Mouse (Mus musculus): Measurements from ENCODE around the gene Gm42715. TPM values are rescaled to one million over a fixed set of nuclear protein-coding genes. Genes with fewer than 3 reads are reported as not detected.
"Not testable (repeated sequence)": the region's sequence is repeated elsewhere in the genome, so short reads cannot be mapped to it uniquely, and the experiment has no call there.

Gene Gm42715
- total RNA-seq, 2 experiments from 2014 or later = 6.0 to 9.2 TPM

DNA sequence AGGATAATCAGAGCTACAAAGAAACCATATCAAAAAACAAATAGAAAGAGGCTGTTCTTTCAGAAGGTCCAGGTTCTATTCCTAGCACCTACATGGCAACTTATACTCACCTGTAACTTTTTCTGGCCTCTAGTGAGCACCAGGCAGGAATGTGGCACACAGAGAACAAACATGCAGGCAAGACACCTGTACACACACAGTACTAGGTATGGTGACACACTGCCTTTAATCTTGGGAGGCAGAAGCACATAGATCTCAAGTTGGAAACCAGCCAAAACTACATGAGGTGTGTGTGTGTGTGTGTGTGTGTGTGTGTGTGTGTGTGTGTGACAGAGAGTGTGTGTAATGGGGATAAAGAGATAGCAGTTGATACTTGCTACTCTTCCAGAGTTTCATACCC lies 24.7 kb upstream of the Gm42715 start:
- no peak for DNase-seq (ENCODE audit: extremely low spot score in 1 of 2, low spot score in 1 of 2)

- no peak for DNase-seq (ENCODE audit: extremely low spot score in 1 of 2, low spot score in 1 of 2)
Observed at GRCm38 (mm10) chr7:127497382-127497781, 22.0 kb upstream of the Gm42715 start.

- peak in 1 of 2 experiments; percentile 31 for DNase-seq (ENCODE audit: extremely low spot score in 1 of 2, low spot score in 1 of 2)
Observed at GRCm38 (mm10) chr7:127498407-127498806, 21.0 kb upstream of the Gm42715 start.

DNA sequence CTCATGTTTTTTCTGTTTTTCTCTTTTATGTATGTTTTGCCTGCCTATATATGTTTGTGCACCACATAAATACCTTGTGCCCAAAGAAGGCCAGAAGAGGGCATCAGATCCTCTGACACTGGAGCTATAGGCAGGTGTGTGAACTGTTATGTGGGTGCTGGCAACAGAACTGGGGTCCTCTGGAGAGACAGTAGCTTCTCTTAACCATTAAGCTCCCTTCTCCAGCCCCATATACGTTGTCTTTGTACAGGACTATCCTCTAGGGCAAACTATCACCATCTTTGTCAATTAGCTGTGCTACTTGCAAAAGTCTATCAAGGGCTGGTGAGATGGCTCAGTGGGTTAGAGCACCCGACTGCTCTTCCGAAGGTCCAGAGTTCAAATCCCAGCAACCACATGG lies 11.1 kb upstream of the Gm42715 start:
- no peak for DNase-seq (ENCODE audit: extremely low spot score in 1 of 2, low spot score in 1 of 2)

- DNase-seq (ENCODE audit: extremely low spot score in 1 of 2, low spot score in 1 of 2) = not testable (repeated sequence)
Observed at GRCm38 (mm10) chr7:127509830-127510229, 9.6 kb upstream of the Gm42715 start.

- no peak for DNase-seq (ENCODE audit: extremely low spot score in 1 of 2, low spot score in 1 of 2)
Observed at GRCm38 (mm10) chr7:127511241-127511640, 8.1 kb upstream of the Gm42715 start.

DNA sequence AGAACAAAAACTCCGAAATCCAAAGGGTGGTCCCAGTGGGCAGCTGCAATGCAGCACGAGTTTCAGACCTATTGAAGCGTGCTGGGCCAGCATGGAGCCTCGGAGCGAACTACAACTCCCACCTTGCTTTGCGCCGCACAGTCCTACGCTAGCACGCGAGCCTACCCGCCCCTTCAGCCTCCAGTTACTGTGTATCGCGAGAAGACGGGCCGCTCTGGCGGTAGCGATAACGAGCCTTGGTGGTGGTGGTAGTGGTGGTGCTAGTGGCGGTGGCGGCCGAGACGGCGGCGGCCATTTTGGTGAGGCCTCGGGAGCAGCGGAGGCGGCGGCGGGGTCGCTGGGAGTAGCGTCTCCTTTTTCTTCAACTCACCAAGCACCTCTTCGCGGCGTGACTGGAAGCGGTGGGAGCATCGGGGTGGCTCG lies 7.6 kb upstream of the Gm42715 start, which contains the start of gene Srcap:
Gene Srcap (plus strand): TSS at position 176 of the 423 bp plus-strand sequence.
- DNase-seq (ENCODE audit: extremely low spot score in 1 of 2, low spot score in 1 of 2) = peak; percentile 87 to 90

- DNase-seq (ENCODE audit: extremely low spot score in 1 of 2, low spot score in 1 of 2) = peak; percentile 75 to 76
Observed at GRCm38 (mm10) chr7:127512231-127513015, 7.0 kb upstream of the Gm42715 start.

DNA sequence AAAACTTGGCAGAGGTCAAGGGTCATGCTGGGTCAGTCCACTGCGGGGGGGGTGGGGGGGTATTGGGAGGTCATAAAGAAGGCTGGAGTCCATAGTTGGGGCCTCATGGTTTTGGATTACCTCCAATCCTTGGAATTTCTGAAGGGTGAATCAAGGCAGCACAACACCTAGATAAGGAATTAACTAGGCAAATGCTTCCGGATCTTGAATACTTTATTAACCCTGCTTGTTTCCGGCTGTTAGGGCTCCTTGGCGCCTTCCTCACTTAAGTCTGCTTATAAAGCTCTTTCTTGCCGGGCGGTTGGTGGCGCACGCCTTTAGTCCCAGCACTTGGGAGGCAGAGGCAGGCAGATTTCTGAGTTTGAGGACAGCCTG lies 6.4 kb upstream of the Gm42715 start:
- no peak for DNase-seq (ENCODE audit: extremely low spot score in 1 of 2, low spot score in 1 of 2)

- no peak for DNase-seq (ENCODE audit: extremely low spot score in 1 of 2, low spot score in 1 of 2)
Observed at GRCm38 (mm10) chr7:127513781-127514180, 5.6 kb upstream of the Gm42715 start.

DNA sequence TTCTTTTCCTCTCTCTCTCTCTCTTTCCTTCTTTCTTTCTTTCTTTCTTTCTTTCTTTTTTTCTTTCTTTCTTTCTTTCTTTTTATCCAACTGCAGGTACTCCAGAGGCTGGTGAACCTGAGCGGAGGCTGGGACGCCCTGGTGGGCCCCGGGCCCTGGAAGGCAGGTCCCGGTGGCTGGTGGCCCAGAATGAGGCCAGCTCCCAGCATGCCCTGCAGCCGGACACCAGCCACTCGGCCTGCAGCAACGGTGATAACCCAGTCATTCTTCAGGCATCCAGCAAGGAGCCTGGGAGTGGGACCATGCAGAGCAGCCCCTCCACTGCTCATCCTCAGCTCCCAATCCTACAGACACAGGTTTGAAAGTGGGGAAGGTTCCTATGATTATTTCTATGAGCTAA lies 3.5 kb upstream of the Gm42715 start:
- DNase-seq (ENCODE audit: extremely low spot score in 1 of 2, low spot score in 1 of 2) = no peak

GRCm38 (mm10) chr7:127516344-127516743 lies 3.0 kb upstream of the Gm42715 start:
- no peak for DNase-seq (ENCODE audit: extremely low spot score in 1 of 2, low spot score in 1 of 2)

DNA sequence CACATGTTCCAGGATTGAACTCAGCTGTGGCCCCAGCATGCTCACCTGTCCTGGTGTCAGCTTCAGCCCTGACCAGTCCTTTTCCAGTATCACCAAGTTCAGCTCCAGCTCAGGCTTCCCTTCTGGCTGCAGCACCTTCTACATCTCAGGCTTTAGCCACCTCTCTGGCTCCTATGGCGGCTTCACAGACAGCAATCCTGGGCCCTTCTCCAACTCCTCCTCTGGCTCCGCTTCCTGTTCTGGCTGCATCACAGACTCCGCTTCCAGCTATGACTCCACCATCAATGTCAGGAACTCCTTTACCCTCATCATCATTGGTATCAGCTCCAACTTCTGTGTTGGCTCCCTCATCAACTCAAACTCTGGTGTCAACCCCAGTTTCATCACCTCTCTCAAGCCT lies 22.3 kb downstream of the Gm42715 start:
- no peak for DNase-seq (ENCODE audit: extremely low spot score in 1 of 2, low spot score in 1 of 2)

DNA sequence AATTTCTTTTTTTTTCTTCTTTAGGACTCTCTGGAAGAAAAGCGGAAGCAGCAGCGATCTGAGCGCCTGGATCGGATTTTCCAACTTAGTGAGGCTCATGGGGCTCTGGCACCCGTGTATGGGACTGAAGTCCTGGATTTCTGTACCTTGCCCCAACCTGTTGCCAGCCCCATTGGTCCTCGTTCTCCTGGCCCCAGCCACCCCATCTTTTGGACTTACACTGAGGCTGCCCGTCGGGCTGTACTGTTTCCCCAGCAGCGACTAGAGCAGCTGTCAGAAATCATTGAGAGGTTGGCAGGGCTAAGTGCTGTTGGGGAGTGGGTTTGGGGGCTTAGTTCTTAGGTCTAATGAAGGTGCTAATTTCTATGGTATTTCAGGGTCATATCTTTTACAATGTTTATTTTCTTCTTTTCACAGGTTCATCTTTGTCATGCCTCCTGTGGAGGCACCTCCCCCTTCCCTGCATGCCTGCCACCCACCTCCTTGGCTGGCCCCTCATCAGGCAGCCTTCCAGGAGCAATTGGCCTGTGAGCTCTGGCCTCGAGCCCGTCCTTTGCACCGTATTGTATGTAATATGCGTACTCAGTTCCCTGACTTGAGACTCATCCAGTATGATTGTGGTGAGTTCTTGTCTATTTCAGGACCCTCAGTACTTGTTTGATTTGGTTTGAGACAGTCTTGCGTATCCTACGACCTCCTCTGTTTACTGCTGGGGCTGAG lies 29.9 kb downstream of the Gm42715 start:
- DNase-seq (ENCODE audit: extremely low spot score in 1 of 2, low spot score in 1 of 2) = no peak

GRCm38 (mm10) chr7:127551558-127551957 lies 32.2 kb downstream of the Gm42715 start:
- DNase-seq (ENCODE audit: extremely low spot score in 1 of 2, low spot score in 1 of 2) = no peak

DNA sequence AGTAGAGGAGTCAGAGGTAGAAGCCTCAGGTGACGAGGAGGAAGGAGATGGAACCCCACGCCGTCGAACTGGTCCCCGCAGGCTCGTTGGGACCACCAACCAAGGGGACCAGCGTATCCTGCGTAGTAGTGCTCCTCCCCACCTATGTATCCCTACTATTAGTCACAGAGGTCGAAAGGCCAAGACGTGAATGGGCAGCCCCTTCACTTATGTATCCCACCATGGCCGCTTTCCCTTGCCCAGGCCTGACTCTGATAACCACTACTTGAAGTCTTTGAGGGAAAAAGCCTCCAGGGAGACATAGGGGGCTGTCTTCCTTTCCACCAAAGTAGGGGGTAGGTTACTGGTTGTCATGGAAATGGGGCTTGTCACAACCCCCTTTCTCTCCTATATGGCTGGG lies 41.2 kb downstream of the Gm42715 start:
- DNase-seq (ENCODE audit: extremely low spot score in 1 of 2, low spot score in 1 of 2) = no peak

DNA sequence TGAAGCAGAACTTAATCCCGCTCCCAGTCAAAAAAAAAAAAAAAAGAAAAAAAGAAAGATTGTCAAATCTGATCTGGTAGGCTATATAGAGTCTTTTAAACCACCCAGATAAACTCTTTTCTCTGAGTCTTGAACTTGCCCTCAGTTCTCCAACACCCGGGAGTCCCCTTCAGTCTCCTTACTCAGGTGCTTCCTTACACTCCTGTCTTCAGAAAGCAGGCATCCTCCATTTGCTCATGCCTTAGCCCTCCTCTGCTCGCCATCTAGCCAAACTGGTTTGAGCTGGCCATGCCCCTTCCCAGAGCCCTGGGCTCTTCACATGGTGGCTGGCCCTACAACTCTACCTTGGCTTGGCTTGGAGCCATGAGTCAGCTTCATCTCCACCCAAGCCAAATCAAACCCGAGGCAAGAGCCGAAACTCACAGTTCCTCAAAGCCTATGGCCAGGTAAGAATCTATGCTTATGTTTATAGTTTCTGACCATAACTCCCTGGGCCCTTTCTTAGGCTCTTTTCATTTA lies 42.0 kb downstream of the Gm42715 start, which contains the start of gene Tmem265:
Gene Tmem265 (plus strand): TSS at position 51 of the 519 bp plus-strand sequence.
- DNase-seq (ENCODE audit: extremely low spot score in 1 of 2, low spot score in 1 of 2) = no peak

DNA sequence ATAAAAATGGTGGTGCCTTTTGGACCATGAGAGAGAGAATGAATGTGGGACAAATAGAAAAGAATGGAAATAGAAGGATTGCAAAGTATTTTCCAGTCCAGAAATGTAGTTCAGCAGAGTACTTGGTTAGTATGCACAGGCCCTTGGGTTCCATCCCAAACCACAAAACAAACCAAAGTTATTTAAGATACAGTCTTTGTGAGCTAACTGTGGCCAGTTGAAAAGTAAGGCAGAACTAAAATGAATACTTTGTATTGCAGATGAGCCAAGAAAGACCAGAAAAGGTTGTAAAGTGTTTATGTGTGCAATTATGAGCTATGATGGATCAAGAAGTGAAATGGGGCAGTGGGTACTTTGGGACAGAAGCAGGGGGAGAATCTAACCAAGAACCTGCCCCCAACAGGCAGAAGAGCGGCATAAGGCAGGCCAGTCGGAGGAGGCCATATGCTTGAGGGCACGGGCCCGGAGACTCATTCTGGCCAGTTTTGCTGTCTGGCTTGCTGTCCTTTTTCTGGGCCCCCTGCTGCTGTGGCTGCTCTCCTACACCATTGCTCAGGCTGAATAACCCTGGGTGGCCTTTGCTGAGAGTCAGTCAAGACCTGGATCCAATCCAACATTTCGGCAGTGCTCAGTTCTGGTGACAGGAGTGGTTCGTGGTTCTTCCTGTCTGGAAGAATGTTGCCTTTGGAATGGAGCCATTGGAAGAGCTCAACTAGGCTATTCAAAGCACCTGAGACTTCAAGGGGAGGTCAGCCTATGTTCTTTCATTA lies 45.2 kb downstream of the Gm42715 start:
- no peak for DNase-seq (ENCODE audit: extremely low spot score in 1 of 2, low spot score in 1 of 2)

DNA sequence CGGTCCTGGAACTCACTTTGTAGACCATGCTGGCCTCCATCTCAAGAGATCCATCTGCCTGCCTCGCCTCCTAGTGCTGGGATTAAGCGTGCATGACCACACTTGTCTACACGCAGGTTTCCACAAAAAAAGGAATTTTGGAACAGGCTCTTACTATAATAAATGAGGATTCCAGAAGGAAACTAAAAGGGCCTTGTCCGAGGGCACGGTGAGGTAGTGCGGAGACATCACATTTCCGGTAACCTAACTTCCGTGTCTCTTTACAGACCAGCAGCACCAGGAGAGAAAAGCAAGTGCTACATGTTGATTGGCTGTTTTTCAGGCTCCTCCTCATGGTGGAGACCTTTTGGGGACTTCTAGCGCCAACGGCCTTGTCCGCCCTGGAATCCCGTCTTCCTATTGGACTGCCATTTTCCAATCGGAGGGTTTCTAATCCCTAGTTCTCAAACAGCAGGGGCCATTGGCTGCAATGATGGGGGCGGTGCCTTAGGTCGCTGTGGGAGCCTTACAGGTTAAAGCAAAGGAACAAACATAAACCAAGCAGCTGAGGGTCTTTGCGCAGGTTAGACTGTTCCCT lies 53.6 kb downstream of the Gm42715 start, which contains the start of gene Phkg2:
Gene Phkg2 (plus strand): TSS at position 446 of the 577 bp plus-strand sequence.
- peak; percentile 57 to 67 for DNase-seq (ENCODE audit: extremely low spot score in 1 of 2, low spot score in 1 of 2)

GRCm38 (mm10) chr7:127573503-127574008 lies 54.2 kb downstream of the Gm42715 start:
- peak in 1 of 2 experiments; percentile 20 for DNase-seq (ENCODE audit: extremely low spot score in 1 of 2, low spot score in 1 of 2)

Measured in layer of hippocampus, postnatal 25 days (tissue).